Mouse (Mus musculus) intestine, postnatal 0 days (tissue): ENCODE measurements around the gene Praf2. TPM values are rescaled to one million over a fixed set of nuclear protein-coding genes. Genes with fewer than 3 reads are reported as not detected.
"Not testable (repeated sequence)": the region's sequence is repeated elsewhere in the genome, so short reads cannot be mapped to it uniquely, and the experiment has no call there.

ENCODE experiments used
- ATAC-seq: fragments of 200-750 bp; cut with Nextera tagmentation; 2 replicates; pipeline ENCODE4 v1.8.0; 2017; ENCODE audit warnings: mild to moderate bottlenecking, moderate TSS enrichment, moderate library complexity
- H3K27ac ChIP-seq: fragments of 300-500 bp; sonication (generic); 2 replicates; pipeline ENCODE4 v1.5.1; 2014; ENCODE audit warnings: mild to moderate bottlenecking, low read depth, low read length, moderate library complexity
- H3K27me3 ChIP-seq: fragments of 300-500 bp; sonication (generic); replicated peaks from 2 replicates; pipeline ENCODE4 v1.6.1; 2014; ENCODE audit warnings: low read length, mixed read lengths; ENCODE audit not compliant: control insufficient read depth, insufficient read depth
- H3K36me3 ChIP-seq: fragments of 300-500 bp; sonication (generic); 2 replicates; pipeline ENCODE4 v1.6.1; 2014; ENCODE audit warnings: mild to moderate bottlenecking, moderate library complexity; ENCODE audit not compliant: control insufficient read depth, insufficient read depth
- H3K4me1 ChIP-seq: fragments of 300-500 bp; sonication (generic); replicated peaks from 2 replicates; pipeline ENCODE4 v1.6.1; 2014; ENCODE audit warnings: antibody characterized with exemption, low read length, mixed read lengths; ENCODE audit not compliant: control insufficient read depth, insufficient read depth
- H3K4me2 ChIP-seq: fragments of 300-500 bp; sonication (generic); replicated peaks from 2 replicates; pipeline ENCODE4 v1.6.1; 2014; ENCODE audit warnings: low read depth, mild to moderate bottlenecking, moderate library complexity
- H3K4me3 ChIP-seq: fragments of 300-500 bp; sonication (generic); 2 replicates; pipeline ENCODE4 v1.5.1; 2014; ENCODE audit warnings: low read depth, low read length
- H3K9ac ChIP-seq: fragments of 300-500 bp; sonication (generic); 2 replicates; pipeline ENCODE4 v1.6.1; 2014; ENCODE audit warnings: mild to moderate bottlenecking, low read depth, low read length
- H3K9me3 ChIP-seq: fragments of 300-500 bp; sonication (generic); 2 replicates; pipeline ENCODE4 v1.6.1; 2016; ENCODE audit warnings: mixed run types; ENCODE audit not compliant: control insufficient read depth
- CTCF ChIP-seq: sonication (generic); IDR thresholded peaks from 2 replicates; pipeline ENCODE4 v1.5.1; 2016; ENCODE audit warnings: low read depth, mild to moderate bottlenecking, control low read depth, antibody characterized with exemption, moderate library complexity
- WGBS: fragments of 180-500 bp; shearing (Covaris S2); extraction: QIAGEN DNeasy Blood & Tissue Kit; methylation state at CpG from one replicate; pipeline ENCODE4 v1.1.7; 2014; 5-methylcytosine and 5-hydroxymethylcytosine counted together
- polyA plus RNA-seq: library from polyadenylated mRNA; unstranded; fragments of >200 nt; fragmentation: Nextera tagmentation; extraction: Ambion mirVana; gene quantifications from 2 replicates; pipeline ENCODE4 v1.2.1, GENCODE M21; 2015

The Praf2 gene
- polyA plus RNA-seq, 1 experiment from 2014 or later: 24.0 TPM

GRCm38 (mm10) chrX:7743470-7743869 is 15.2 kb downstream of the Praf2 start:
- Histone ChIP-seq H3K4me3 (no peak overlapping the region), H3K27ac (no peak overlapping the region), H3K4me2 (no peak overlapping the region), H3K9me3 (no peaks in the 10 kb centered on the region), H3K9ac (no peak overlapping the region), H3K36me3 (no peaks in the 10 kb centered on the region), H3K27me3 (no peaks in the 10 kb centered on the region), H3K4me1 (no peaks in the 10 kb centered on the region)
- WGBS: 60% methylated on average over 5 of the region's 5 CpGs
- TF ChIP-seq CTCF: peak; percentile 60
- no peak for ATAC-seq

- Histone ChIP-seq H3K4me1 (no peaks in the 10 kb centered on the region), H3K27ac (no peak overlapping the region), H3K36me3 (no peaks in the 10 kb centered on the region), H3K9me3 (no peaks in the 10 kb centered on the region), H3K4me3 (no peak overlapping the region), H3K27me3 (no peaks in the 10 kb centered on the region), H3K4me2 (no peak overlapping the region), H3K9ac (no peak overlapping the region)
- no peak for TF ChIP-seq CTCF
- ATAC-seq: no peak
- 59% methylated on average over 1 of the region's 1 CpGs for WGBS
These were observed 16.7 kb downstream of the Praf2 start for GRCm38 (mm10) chrX:7744940-7745339.

GRCm38 (mm10) chrX:7745429-7745828 is 17.2 kb downstream of the Praf2 start:
- no peaks in the 10 kb centered on the region for H3K27me3 ChIP-seq
- ATAC-seq: no peak
- no peak overlapping the region for H3K9ac ChIP-seq
- TF ChIP-seq CTCF: no peak
- WGBS: 90% methylated on average over 8 of the region's 8 CpGs
- H3K27ac ChIP-seq: no peak overlapping the region
- no peak overlapping the region for H3K4me2 ChIP-seq
- H3K4me3 ChIP-seq: no peak overlapping the region
- H3K36me3 ChIP-seq: no peaks in the 10 kb centered on the region
- H3K9me3 ChIP-seq: no peaks in the 10 kb centered on the region
- no peaks in the 10 kb centered on the region for H3K4me1 ChIP-seq

GRCm38 (mm10) chrX:7750432-7751116 is 22.3 kb downstream of the Praf2 start, which contains the start of gene Ccdc120:
TSS of gene Ccdc120 (minus strand) at chrX:7750905.
- Histone ChIP-seq H3K27me3 (no peaks in the 10 kb centered on the region), H3K9me3 (no peaks in the 10 kb centered on the region), H3K36me3 (no peaks in the 10 kb centered on the region), H3K4me2 (peak within 1 kb of the TSS; percentile 72), H3K4me3 (peak within 1 kb of the TSS; percentile 63), H3K27ac (no peak within 1 kb of the TSS), H3K9ac (peak within 1 kb of the TSS; percentile 40), H3K4me1 (no peaks in the 10 kb centered on the region)
- WGBS: 12% methylated on average over 56 of the region's 56 CpGs
- no peak for TF ChIP-seq CTCF
- peak; percentile 36; the same call in 1 of the 2 replicates for ATAC-seq

- not testable (repeated sequence) for H3K27ac ChIP-seq, H3K36me3 ChIP-seq, H3K9me3 ChIP-seq, ATAC-seq, H3K4me3 ChIP-seq, H3K27me3 ChIP-seq, H3K4me2 ChIP-seq, H3K4me1 ChIP-seq, H3K9ac ChIP-seq
- peak; percentile 62 for TF ChIP-seq CTCF
- WGBS: 17% methylated on average over 3 of the region's 3 CpGs
These were observed 25.4 kb downstream of the Praf2 start for GRCm38 (mm10) chrX:7753627-7754026.

- no peaks in the 10 kb centered on the region for H3K4me1 ChIP-seq
- peak within 1 kb of the TSS; percentile 73 for H3K27ac ChIP-seq
- no peaks in the 10 kb centered on the region for H3K9me3 ChIP-seq
- peak within 1 kb of the TSS; percentile 58 for H3K9ac ChIP-seq
- no peaks in the 10 kb centered on the region for H3K27me3 ChIP-seq
- peak within 1 kb of the TSS; percentile 63 for H3K4me3 ChIP-seq
- 22% methylated on average over 37 of the region's 38 CpGs for WGBS
- peaks cover 6% of the 10 kb centered on the region; the same call in 1 of the 2 replicates for H3K36me3 ChIP-seq
- peak within 1 kb of the TSS; percentile 69 for H3K4me2 ChIP-seq
- TF ChIP-seq CTCF: no peak
- ATAC-seq: peak; percentile 97
These were observed 34.1 kb downstream of the Praf2 start, which contains the start of gene Tfe3 for GRCm38 (mm10) chrX:7762137-7762920. TSS of gene Tfe3 (plus strand) at chrX:7762560.
